Mouse (Mus musculus): ENCODE measurements around the gene Kcnb1. TPM values are rescaled to one million over a fixed set of nuclear protein-coding genes. Genes with fewer than 3 reads are reported as not detected.

The Kcnb1 gene
- total RNA-seq (2021), result 10 to 100 TPM; 15.8 to 17.0 TPM
- long read RNA-seq, experiment 1, partial matches to known transcripts, result 1 of 4 reads
- long read RNA-seq, experiment 1, other reads (novel, unspliced or antisense), result 2 of 4 reads
- long read RNA-seq, experiment 2, full-length matches to known transcripts, result 5 of 11 reads
- long read RNA-seq, experiment 2, partial matches to known transcripts, result 0 of 11 reads
- long read RNA-seq, experiment 2, other reads (novel, unspliced or antisense), result 6 of 11 reads

DNA sequence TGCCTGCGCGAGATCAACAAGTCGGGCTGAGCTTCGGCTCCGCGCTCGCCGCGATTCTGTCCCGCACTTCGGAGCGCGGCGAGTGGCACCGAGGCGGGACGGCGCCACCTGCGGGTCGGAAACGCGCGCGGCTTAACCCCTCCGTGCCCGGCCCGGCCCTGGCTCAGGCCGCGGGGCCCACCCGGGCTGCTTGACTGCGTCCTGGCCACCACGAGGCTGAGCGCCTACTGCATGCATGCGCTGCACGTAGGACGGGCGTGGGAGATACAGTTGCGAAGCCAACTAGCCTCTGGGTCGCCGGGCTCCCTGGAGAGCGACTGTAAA, at the start of gene Kcnb1:
Gene Kcnb1, minus strand, starts transcription at position 80 of the 324 bp plus-strand sequence.
- DNase-seq (ENCODE audit: low spot score in 2 of 2), result peak; percentile 46 to 51

- no peak for DNase-seq (ENCODE audit: low spot score in 2 of 2)
Measured at GRCm38 (mm10) chr2:167239262-167239661, 49.3 kb upstream of the Kcnb1 start.

DNA sequence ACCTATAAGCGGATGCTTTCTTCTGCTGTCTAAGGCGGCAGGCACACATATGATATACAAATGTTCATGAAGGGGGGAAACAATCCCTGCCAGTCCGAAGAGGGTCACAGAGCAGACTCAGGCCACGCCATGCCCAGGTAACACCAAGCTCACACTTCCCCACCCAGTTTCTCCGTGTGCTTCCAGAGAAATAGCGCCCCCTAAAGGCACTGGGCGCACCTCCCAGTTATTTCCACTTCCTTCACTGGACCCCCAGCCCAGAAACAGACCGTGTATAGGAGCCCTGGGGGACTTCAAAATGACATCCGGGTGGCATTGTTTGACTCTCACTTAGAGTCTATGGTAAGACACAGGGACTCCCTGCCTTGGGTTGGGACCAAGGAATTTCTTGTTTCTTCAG, 47.3 kb upstream of the Kcnb1 start:
- DNase-seq (ENCODE audit: low spot score in 2 of 2), result no peak

DNA sequence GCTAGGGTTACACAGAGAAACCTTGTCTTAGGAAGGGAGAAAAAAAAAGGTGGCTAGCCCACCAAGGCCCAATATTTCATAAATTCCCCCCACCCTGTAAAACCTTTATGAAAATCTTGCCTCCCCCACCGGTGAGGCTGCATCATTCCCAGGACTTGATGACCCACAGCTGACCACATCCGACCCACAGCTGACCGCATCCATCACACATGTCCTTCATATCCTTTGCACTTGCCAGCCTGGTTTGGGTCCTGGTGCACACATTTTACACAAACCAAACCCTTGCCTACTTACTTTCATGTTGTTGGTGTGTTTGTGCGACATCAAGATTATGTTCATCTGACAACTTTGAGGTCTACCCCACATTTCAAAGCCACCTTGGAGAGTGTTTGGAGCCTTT, 46.2 kb upstream of the Kcnb1 start:
- DNase-seq (ENCODE audit: low spot score in 2 of 2), result no peak

DNA sequence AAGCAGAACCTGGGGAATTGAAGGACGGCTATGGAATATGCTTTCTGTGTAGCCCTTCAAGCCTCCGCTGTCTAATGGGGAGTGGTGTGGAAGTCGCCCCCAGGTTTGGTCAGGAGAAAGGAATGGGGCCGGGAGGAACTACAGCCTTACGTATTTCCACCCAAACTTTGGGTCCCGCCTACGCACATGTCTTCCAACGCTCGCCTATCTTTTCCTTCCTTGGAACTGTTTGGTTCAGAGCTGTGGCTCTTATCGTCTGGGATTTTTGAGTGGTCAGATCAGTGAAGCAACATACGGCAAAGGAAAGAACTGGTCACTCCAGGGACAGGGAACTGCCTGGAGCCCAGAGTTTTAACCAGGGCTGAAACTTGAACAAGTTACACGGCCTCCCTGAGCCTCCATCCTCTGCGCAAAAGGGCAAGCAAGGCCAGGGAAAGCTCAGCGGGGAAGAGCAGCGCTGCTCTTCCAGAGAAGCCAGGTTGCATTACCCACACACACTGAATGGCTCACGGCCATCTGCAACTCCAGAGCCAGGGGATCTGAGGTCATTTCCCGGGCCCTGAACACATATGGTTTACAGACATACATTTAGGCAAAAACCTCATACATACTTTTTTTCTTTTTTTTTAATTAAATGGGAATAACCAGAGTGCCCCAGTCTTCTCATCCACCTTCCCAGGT, 45.5 kb upstream of the Kcnb1 start:
- DNase-seq (ENCODE audit: low spot score in 2 of 2), result no peak

- no peak for DNase-seq (ENCODE audit: low spot score in 2 of 2)
Measured at GRCm38 (mm10) chr2:167233771-167234170, 43.8 kb upstream of the Kcnb1 start.

DNA sequence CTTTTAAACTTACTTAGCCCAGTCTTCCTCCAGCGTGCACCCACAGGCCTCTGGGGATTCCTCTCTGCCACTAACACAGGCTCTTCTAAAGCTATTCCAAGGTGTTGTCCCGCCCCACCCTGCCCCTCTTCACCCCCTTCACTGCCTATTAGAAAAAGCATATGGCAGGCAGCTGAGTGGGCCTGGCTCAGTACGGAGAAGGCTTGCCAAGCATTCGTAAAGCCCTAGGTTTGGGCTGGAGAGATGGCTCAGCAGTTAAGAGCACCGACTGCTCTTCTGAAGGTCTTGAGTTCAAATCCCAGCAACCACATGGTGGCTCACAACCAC, 43.0 kb upstream of the Kcnb1 start:
- no peak for DNase-seq (ENCODE audit: low spot score in 2 of 2)

- DNase-seq (ENCODE audit: low spot score in 2 of 2), result peak; percentile 43 to 58
Measured at GRCm38 (mm10) chr2:167232132-167233008, 42.4 kb upstream of the Kcnb1 start.

DNA sequence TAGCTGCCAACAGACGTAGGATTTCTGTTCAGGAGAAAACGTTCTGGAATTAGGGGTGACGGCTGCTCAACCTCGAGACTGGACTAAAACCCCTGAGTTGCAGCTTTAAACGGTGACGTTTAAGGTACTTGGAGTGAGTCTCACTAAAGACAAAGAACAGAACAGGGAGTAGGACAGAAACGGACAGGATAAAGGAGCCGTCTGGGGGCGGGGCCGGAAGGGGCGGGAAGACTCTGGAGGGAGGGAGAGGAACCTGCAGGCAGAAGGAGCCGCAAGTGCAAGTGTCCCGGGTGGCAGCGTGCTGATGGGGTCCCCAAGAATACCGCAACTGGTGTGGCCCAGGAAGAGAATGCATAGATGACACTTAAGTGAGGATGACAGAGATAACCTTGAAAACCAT, 40.6 kb upstream of the Kcnb1 start:
- no peak for DNase-seq (ENCODE audit: low spot score in 2 of 2)

DNA sequence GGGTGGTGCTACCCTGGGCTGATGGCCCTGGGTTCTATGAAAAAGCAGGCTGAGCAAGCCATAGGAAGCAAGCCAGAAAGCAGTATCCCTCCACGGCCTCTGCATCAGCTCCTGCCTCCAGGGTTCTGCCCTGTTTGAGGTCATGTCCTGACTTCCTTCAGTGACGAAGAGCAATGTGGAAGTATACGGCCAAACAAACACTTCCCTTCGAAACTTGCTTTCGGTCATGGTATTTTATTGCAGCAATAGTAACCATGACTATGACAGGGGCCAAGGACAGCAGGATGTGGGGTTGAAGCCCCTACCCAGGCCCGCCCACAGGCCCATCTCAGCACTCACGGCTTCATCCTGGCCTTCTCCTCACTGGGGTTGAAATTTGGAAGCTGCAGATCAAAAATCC, 35.0 kb upstream of the Kcnb1 start:
- no peak for DNase-seq (ENCODE audit: low spot score in 2 of 2)

- no peak for DNase-seq (ENCODE audit: low spot score in 2 of 2)
Measured at GRCm38 (mm10) chr2:167224194-167224593, 34.2 kb upstream of the Kcnb1 start.

DNA sequence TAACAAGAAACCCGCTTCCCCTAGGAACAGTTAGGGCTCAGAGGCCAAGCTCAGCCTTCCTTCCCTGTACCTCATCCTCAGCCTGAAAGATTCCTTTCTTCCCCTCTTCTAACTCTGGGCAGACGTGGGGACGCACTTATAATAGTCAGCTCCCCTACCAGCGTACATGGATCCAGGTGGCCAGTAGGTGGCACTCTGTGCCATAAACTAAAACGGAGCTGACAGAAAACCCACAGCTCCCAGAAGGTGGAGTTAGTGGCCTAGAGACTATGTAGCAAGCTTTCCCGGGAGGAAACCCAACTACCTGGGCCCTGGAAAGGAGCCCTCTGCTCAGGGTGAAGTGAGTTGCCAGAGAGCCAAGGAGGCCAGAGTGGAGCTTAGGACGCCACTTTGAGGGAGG, 32.2 kb upstream of the Kcnb1 start:
- peak in 1 of 2 experiments; percentile 68 for DNase-seq (ENCODE audit: low spot score in 2 of 2)

- no peak for DNase-seq (ENCODE audit: low spot score in 2 of 2)
Measured at GRCm38 (mm10) chr2:167221159-167221845, 31.3 kb upstream of the Kcnb1 start.

GRCm38 (mm10) chr2:167220736-167221135, 30.8 kb upstream of the Kcnb1 start:
- no peak for DNase-seq (ENCODE audit: low spot score in 2 of 2)

- DNase-seq (ENCODE audit: low spot score in 2 of 2), result peak; percentile 59 to 68
Measured at GRCm38 (mm10) chr2:167219154-167219775, 29.3 kb upstream of the Kcnb1 start.

DNA sequence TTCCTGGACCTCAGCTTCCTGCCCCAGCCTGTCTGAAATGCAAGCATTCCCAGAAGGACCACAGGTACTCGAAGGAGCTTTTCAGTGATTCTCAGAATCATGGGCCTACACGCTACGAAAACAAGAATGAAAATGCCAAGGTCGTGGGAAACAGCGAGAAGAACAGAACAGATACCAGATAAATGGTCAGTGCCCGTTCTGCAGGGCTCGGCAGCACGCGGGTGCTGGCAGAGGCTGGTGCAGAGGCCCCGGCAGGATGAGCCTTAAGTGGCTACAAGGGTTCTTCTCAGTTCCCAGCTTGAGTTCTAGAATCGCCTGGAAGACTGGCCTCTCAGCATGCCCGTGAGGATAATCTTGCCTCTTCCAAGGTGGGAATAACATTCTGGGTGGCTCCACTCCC, 23.7 kb upstream of the Kcnb1 start:
- DNase-seq (ENCODE audit: low spot score in 2 of 2), result no peak

GRCm38 (mm10) chr2:167213076-167213475, 23.1 kb upstream of the Kcnb1 start:
- DNase-seq (ENCODE audit: low spot score in 2 of 2), result no peak

GRCm38 (mm10) chr2:167212551-167212950, 22.6 kb upstream of the Kcnb1 start:
- no peak for DNase-seq (ENCODE audit: low spot score in 2 of 2)

DNA sequence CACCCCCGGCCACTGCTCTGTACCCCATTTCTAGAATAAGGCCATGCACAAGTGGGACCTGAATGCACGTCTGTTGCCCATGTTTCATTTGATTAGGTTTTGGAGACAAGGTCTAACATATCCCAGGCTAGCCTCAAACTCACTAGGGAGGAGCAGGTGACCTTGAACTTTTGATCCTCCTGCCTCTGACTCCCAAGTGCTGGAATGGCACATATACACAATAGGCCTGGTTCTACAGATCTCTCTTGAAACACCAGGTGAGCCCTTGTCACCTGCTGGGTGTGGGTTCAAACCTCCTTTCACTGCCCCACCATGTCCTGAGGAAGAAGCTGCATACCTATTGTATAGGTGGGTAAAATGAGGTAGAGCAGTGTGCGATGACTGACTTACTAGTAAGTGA, 22.1 kb upstream of the Kcnb1 start:
- no peak for DNase-seq (ENCODE audit: low spot score in 2 of 2)

GRCm38 (mm10) chr2:167209900-167210299, 19.9 kb upstream of the Kcnb1 start:
- DNase-seq (ENCODE audit: low spot score in 2 of 2), result no peak

GRCm38 (mm10) chr2:167208984-167209383, 19.0 kb upstream of the Kcnb1 start:
- DNase-seq (ENCODE audit: low spot score in 2 of 2), result no peak
